Mouse (Mus musculus): Measurements from ENCODE around the gene Fkbp8.
"Not testable (repeated sequence)": the region's sequence is repeated elsewhere in the genome, so short reads cannot be mapped to it uniquely, and the experiment has no call there.

Gene Fkbp8

DNA sequence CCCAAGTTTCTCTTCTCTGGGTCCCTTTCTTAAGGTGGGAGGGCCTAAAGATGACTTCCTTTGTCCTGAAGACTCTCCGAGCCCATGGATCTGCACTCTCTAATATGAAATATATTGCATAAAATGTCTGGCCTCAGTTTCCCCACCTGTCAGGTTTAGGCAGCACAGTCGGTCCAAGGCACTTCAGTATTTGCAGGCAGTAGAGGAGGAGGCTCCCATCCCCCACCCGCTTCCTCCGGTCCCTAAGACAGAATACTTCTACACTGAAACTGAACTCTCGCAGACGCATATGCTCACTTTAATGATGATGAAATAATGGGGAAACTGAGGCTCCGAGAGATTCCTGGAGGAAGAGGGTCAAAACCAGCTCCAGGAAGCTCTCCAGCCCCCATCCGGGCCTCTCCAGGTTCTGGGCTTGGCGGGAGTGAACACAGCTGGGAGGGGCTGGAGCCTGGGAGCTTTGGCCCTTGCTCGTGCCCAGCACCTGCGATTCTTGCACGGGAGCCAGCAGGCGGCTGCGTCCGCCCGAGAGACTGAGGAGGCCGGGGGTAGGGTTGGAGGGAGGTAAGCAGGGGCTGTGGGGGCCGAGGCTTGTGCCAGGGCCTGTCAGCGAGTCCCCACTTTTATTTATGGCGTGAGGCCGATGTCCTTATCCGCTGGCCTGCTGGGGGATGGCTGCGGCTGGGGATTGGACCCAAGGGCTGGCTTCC, 25.5 kb upstream of the Fkbp8 start:
- no peak for DNase-seq (ENCODE audit: low spot score)

DNA sequence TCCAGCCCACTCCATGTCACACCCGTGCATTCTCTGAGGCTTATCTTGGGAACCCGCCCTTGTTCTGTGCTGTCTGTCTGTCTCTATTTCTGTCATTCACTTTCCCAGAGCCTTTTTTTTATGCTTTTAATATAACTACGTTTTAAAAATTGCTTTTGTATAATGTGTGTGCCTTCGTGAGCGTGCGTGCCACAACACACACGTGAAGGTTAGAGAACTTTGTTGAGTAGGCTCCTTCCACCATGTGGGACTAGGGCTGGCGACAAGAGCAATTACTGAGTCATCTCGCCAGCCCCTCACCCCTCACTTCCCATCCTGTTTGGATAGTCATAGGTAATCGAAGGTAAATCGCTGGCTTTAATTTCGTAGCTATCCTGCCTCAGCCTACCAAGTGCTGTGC, 25.0 kb upstream of the Fkbp8 start:
- DNase-seq (ENCODE audit: low spot score): no peak

GRCm38 (mm10) chr8:70503062-70503750, 24.3 kb upstream of the Fkbp8 start:
- peak; percentile 71 for DNase-seq (ENCODE audit: low spot score)

GRCm38 (mm10) chr8:70504291-70504716, 23.2 kb upstream of the Fkbp8 start:
- peak; percentile 67 for DNase-seq (ENCODE audit: low spot score)

- DNase-seq (ENCODE audit: low spot score): peak; percentile 51
Measured at GRCm38 (mm10) chr8:70504851-70505250, 22.7 kb upstream of the Fkbp8 start.

DNA sequence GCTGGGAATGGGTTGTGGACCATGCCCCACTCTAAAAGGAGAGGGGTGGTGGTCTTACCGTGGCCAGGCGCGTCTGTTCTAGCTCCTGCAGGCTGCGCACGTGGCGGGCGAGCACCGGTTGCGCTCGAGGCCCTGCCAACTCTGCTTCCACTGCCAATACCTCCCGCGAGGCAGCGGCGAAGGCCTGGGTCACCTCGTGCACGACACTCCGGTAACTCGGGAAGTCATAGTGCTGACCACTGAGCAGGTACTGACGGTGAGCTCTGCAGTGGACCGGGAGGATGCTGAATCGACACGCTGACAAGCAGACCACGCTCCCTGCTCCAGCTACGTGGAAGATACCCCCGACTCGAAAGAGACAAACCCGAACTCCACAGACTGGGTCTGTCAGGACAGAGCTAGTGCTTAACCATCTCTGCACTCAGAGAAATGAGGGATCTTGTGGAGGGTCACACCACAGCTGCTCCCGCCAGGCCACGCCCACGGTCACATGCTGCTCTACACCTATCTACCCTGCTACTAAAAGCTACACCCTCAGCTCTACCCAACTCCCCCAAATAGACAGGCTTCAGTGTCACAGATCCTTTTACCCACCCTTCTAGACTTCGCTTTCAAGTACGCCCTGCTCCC, 21.7 kb upstream of the Fkbp8 start:
- DNase-seq (ENCODE audit: low spot score): no peak

GRCm38 (mm10) chr8:70506328-70507026, 21.0 kb upstream of the Fkbp8 start, which contains the start of gene Rex1bd:
Gene Rex1bd, minus strand, starts transcription at chr8:70506752.
- peak; percentile 93 for DNase-seq (ENCODE audit: low spot score)

- no peak for DNase-seq (ENCODE audit: low spot score)
Measured at GRCm38 (mm10) chr8:70507027-70507393, 20.5 kb upstream of the Fkbp8 start.

GRCm38 (mm10) chr8:70509281-70509952, 18.1 kb upstream of the Fkbp8 start:
- DNase-seq (ENCODE audit: low spot score): no peak

GRCm38 (mm10) chr8:70510228-70510915, 17.2 kb upstream of the Fkbp8 start, which contains the start of gene Uba52:
Gene Uba52, minus strand, starts transcription at chr8:70510801.
- peak; percentile 97 for DNase-seq (ENCODE audit: low spot score)

- DNase-seq (ENCODE audit: low spot score): not testable (repeated sequence)
Measured at GRCm38 (mm10) chr8:70511174-70511573, 16.4 kb upstream of the Fkbp8 start.

- DNase-seq (ENCODE audit: low spot score): no peak
Measured at GRCm38 (mm10) chr8:70511770-70512169, 15.8 kb upstream of the Fkbp8 start.

DNA sequence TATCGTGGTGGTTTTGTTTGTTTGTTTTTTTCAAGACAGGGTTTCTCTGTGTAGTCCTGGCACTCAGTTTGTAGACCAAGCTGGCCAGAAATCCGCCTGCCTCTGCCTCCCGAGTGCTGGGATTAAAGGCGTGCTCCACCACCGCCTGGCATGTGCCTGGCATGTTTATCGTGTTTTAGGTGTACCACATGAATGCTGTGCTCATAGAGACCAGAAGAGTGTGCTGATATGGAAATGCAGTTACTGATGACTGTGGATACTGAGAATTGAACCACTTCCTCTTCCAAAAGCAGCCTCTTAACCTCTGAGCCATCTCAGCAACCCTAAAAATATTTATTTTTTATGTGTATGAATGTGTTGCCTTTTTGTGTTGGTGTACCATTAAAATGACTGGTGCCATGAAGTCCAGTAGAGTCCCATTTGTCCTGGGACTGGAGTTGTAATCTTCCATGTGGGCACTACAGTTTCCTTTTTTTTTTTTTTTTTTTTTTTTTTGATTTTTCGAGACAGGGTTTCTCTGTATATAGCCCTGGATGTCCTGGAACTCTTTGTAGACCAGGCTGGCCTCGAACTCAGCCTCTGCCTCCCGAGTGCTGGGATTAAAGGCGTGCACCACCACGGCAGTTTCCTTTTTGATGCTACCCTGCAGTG, 15.1 kb upstream of the Fkbp8 start:
- no peak for DNase-seq (ENCODE audit: low spot score)

DNA sequence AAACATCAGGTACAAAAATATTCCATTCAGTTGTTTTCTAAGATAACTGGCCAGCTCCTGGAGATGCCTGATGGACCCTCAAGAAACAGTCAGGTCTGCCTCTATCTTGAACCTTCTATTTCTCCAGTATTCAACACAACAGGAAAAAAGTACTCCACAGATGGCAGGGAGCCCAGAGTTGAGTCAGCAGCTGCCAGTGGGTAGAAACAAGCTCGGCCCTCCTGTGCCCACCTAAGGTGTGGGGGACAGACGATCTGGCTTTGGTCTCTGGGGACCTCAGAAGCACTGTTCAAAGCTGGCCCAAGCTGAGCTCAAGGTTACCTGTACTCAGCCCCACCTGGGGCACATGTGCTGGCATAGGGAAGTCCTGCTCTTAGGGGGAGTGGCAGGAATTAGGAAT, 14.1 kb upstream of the Fkbp8 start:
- DNase-seq (ENCODE audit: low spot score): no peak

DNA sequence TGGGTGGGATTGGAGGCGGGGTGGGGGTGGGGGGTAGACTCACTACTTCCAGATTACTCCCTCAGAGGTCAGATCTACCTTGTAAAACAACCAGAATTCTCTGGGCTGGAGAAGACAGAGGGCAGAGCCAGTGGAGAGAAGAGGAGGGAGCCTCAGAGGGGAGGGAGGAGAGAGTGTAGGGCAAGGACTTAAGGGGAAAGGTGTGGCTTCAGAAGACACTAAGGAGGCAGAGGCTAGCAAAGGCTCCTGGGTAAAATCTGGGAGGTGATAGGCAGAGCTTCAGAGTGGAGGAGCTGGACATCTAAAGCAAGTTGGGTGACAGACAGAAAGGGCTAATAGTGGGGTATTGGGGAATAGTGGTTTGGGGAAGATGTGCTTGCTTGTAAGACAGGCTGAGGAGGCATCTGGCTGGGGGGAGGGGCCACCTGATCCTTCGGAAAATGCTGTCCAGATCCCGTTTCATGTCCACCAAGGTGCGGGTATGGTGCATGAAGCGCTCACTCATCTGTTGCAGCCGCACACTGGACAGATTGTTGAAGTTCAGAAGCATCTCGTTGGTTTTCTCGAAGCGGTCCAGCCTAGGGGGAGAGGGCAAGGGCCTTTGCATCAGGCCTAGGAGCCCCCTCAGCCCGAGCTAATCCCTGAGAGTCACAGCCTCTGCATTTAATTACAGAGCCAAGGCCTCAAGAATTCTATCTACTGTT, 9.4 kb upstream of the Fkbp8 start:
- no peak for DNase-seq (ENCODE audit: low spot score)

- DNase-seq (ENCODE audit: low spot score): no peak
Measured at GRCm38 (mm10) chr8:70519043-70519442, 8.5 kb upstream of the Fkbp8 start.

DNA sequence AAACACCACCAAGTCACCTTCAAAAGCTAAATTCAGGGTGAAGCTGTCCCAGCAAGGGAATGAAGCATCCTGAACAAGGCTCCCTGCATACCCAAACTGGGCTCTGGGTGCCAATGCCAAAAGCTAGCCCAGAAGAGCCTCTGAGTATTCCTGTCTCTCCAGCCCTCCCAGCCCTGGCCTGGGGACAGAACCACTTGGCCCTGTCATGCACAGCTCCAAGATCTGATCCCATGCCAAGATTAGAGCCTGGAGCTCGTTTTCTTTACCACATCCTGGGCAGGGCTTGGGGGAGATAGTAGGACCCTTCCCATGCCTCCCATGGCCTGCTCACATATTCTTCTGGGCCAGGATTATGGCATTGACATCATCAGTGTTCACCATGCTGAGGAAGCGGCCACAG, 7.9 kb upstream of the Fkbp8 start:
- DNase-seq (ENCODE audit: low spot score): no peak

DNA sequence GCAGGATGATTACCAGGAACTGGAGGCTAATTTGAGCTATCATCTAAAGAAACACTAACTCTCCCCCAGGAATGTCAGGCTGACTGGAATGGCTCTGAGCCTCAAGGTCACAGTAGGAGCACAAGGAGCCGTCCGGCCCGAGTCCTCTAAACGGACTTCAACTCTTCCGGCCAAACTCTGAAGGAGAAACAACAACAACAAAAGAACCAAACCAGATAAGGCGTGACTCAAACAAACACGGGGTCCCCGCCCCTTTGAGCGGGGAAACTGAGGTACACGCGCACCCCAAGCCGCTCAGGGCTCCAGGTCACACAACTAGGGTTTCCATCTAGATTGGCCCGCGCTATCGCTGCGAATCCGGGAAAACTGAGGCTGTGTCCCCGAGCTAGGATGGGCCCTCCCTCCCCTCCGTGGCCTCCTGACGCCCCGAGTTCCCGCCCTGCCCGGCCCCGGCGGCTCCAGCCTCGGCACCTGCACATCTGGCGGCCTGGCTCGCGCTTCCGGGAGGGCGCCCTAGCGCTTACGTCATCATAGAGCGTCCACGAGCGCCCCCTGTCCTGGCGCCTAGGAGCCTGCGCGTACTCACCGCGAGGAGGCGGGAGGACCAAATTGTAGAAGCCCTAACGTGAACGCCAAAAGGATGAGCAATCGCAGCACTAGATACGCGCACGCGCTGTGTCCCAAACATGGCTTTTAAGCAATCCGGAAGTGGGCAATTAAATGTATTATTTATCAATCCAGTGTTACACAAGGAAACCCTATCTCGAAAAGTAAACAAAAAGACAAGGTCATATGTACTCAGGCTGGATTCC, 4.7 kb upstream of the Fkbp8 start:
- DNase-seq (ENCODE audit: low spot score): peak; percentile 96

DNA sequence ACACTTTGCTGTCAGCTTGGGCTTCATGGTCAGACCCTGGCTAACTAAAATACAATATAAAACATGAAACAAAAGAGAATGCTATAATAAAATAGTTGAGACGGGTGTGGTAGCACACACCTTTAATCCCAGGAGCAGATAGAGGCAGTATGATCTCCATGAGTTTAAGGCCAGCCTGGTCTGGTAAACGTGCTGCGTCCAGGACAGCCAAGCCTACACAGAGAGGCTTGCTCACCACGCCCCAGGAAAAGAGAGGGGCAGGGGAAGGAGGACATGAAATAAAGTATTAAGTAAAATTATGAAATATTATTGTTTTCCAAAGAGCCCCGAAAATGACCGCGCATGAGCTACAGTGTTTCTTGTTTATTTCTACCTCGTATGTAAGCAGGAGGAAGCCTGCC, 413 bp upstream of the Fkbp8 start:
- DNase-seq (ENCODE audit: low spot score): no peak
